25 mouse cellular contexts compared by ENCODE assay signal in the genomic region with DNA sequence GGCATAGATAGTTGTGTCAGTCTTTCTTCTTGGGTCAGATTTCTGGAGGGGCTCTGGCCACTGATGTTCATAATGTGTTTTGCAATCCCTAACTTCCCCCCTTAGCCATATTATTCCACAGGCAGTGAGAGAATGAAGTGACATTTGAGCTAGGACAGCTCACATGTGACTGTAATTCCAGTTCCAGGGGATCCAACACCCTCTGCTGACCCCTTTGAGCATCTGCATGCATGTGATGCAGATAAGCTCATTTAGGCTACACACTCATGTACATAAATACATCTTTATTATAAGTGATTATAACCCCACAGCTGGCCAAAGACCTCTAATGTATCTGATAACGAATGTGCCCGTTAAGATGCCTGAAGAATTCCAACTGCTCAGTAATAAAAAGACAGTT. TPM values are rescaled to one million over a fixed set of nuclear protein-coding genes. Genes with fewer than 3 reads are reported as not detected.
DNase-seq lines count a peak whose midpoint lies in the region; ATAC-seq and TF ChIP-seq lines count a peak whose summit lies in the region.
"Had no signal": no experiment of that assay in that cellular context is flagged by ENCODE, and none has a peak within 500 bp of the region (broad histone marks: within the 10 kb centered on the region; RNA-seq: fewer than 3 reads in every experiment).

No protein-coding gene starts in this region.

- peak; percentile 43; the same call in 1 of the 2 replicates for TF ChIP-seq EP300 in lung, postnatal 0 days (IDR thresholded peaks at IDR 0.05)

- no peak overlapping the region for H3K9ac ChIP-seq in hindbrain, postnatal 0 days (replicated peaks; ENCODE audit: low read length)
- no peak overlapping the region for H3K9ac ChIP-seq in hindbrain, embryonic 11.5 days (ENCODE audit: low read depth, low read length)
- no peak overlapping the region for H3K9ac ChIP-seq in lung, embryonic 15.5 days
- H3K9ac ChIP-seq in lung, postnatal 0 days (replicated peaks; ENCODE audit: low read depth), result no peak overlapping the region
- H3K9ac ChIP-seq: embryonic facial prominence, embryonic 12.5 days; forebrain, embryonic 13.5 days had no signal

- 0 out of 2 replicates have a peak, but pooled peaks cover 3% of the 10 kb centered on the region for H3K9me3 ChIP-seq in hindbrain, postnatal 0 days (ENCODE audit: low read length)
- no peaks in the 10 kb centered on the region for H3K9me3 ChIP-seq in hindbrain, embryonic 11.5 days (ENCODE audit: control insufficient read depth, low read length)
- H3K9me3 ChIP-seq in lung, embryonic 15.5 days, result no peaks in the 10 kb centered on the region
- H3K9me3 ChIP-seq in lung, postnatal 0 days (ENCODE audit: low read length), result no peaks in the 10 kb centered on the region
- H3K9me3 ChIP-seq: embryonic facial prominence, embryonic 10.5 days; embryonic facial prominence, embryonic 12.5 days; forebrain, embryonic 13.5 days had no signal

- DNase-seq in hindbrain, postnatal 0 days (ENCODE audit: low spot score), result no peak
- DNase-seq in hindbrain, embryonic 11.5 days (ENCODE audit: low spot score), result no peak
- DNase-seq in layer of hippocampus, adult 2 months (ENCODE audit: low spot score in 2 of 2), result no peak
- no peak for DNase-seq in layer of hippocampus, adult 9-11 months
- no peak for DNase-seq in lung, postnatal 4 days
- DNase-seq in lung, postnatal 0 days (ENCODE audit: low spot score), result peak; percentile 69
- no peak for DNase-seq in lung, postnatal 36 days
- DNase-seq: adrenal gland, adult 8-10 months; adrenal gland, postnatal 14 days; adrenal gland, postnatal 36 days; B cell, adult 2 months; cerebellum, adult 11-12 months; cerebellum, adult 2 months; cerebellum, adult 9-10 months; cerebellum, postnatal 10 days; cerebellum, postnatal 25 days had no signal

- ATAC-seq in hindbrain, postnatal 0 days, result no peak
- ATAC-seq in hindbrain, embryonic 11.5 days (ENCODE audit: low FRiP score), result no peak
- no peak for ATAC-seq in lung, embryonic 15.5 days (ENCODE audit: borderline replicate concordance, extremely low read depth, low FRiP score, low TSS enrichment)
- ATAC-seq in lung, postnatal 0 days, result no peak; the same call in 1 of the 2 replicates
- ATAC-seq: activated CD4-positive, CD25-positive, alpha-beta regulatory T cell, adult 4 months; CD4-positive, CD25-positive, alpha-beta regulatory T cell, adult 4 months; forebrain, embryonic 13.5 days; Patski had no signal

- no peak overlapping the region for H3K4me2 ChIP-seq in hindbrain, postnatal 0 days (ENCODE audit: low read depth, low read length)
- H3K4me2 ChIP-seq in hindbrain, embryonic 11.5 days (replicated peaks; ENCODE audit: low read depth, low read length), result no peak overlapping the region
- no peak overlapping the region for H3K4me2 ChIP-seq in lung, embryonic 15.5 days
- no peak overlapping the region for H3K4me2 ChIP-seq in lung, postnatal 0 days (replicated peaks; ENCODE audit: low read depth, low read length)
- H3K4me2 ChIP-seq: embryonic facial prominence, embryonic 12.5 days; forebrain, embryonic 13.5 days had no signal

- H3K27me3 ChIP-seq in hindbrain, postnatal 0 days (ENCODE audit: insufficient read depth, low read length), result no peaks in the 10 kb centered on the region
- no peaks in the 10 kb centered on the region for H3K27me3 ChIP-seq in hindbrain, embryonic 11.5 days (ENCODE audit: control insufficient read depth, insufficient read depth, low read length)
- no peaks in the 10 kb centered on the region for H3K27me3 ChIP-seq in lung, embryonic 15.5 days
- H3K27me3 ChIP-seq in lung, postnatal 0 days (replicated peaks; ENCODE audit: insufficient read depth, low read length), result no peaks in the 10 kb centered on the region
- H3K27me3 ChIP-seq: embryonic facial prominence, embryonic 12.5 days; forebrain, embryonic 13.5 days had no signal

- H3K27ac ChIP-seq in hindbrain, postnatal 0 days, result no peak overlapping the region
- H3K27ac ChIP-seq in hindbrain, embryonic 11.5 days (ENCODE audit: low read depth, low read length), result no peak overlapping the region
- no peak overlapping the region for H3K27ac ChIP-seq in layer of hippocampus, adult 2 months
- peak overlapping the region; percentile 34; the same call in 1 of the 2 replicates for H3K27ac ChIP-seq in lung, embryonic 15.5 days
- no peak overlapping the region for H3K27ac ChIP-seq in lung, postnatal 0 days (ENCODE audit: low read length)
- H3K27ac ChIP-seq: embryonic facial prominence, embryonic 10.5 days; embryonic facial prominence, embryonic 12.5 days; forebrain, embryonic 13.5 days had no signal

- TF ChIP-seq CTCF in hindbrain, postnatal 0 days (IDR thresholded peaks at IDR 0.05; ENCODE audit: low read depth), result 0 out of 2 replicates have a peak, but pooled peaks have one; percentile 6
- TF ChIP-seq CTCF in layer of hippocampus, adult 2 months (conservative IDR thresholded peaks at IDR 0.05), result 0 out of 2 replicates have a peak, but pooled peaks have one; percentile 19
- peak; percentile 50 for TF ChIP-seq CTCF in lung, postnatal 0 days (IDR thresholded peaks at IDR 0.05)

- H3K36me3 ChIP-seq in hindbrain, postnatal 0 days (ENCODE audit: insufficient read depth, low read length), result no peaks in the 10 kb centered on the region
- no peaks in the 10 kb centered on the region for H3K36me3 ChIP-seq in hindbrain, embryonic 11.5 days (ENCODE audit: control insufficient read depth, insufficient read depth, low read length)
- H3K36me3 ChIP-seq in lung, embryonic 15.5 days, result 0 out of 2 replicates have a peak, but pooled peaks cover 7% of the 10 kb centered on the region
- H3K36me3 ChIP-seq in lung, postnatal 0 days (ENCODE audit: insufficient read depth, low read length), result no peaks in the 10 kb centered on the region
- H3K36me3 ChIP-seq: embryonic facial prominence, embryonic 10.5 days; embryonic facial prominence, embryonic 12.5 days; G1E had no signal

- H3K4me3 ChIP-seq in hindbrain, postnatal 0 days (ENCODE audit: low read length), result no peak overlapping the region
- no peak overlapping the region for H3K4me3 ChIP-seq in hindbrain, embryonic 11.5 days (ENCODE audit: low read depth, low read length)
- no peak overlapping the region for H3K4me3 ChIP-seq in layer of hippocampus, adult 2 months
- H3K4me3 ChIP-seq in lung, embryonic 15.5 days, result no peak overlapping the region
- H3K4me3 ChIP-seq in lung, postnatal 0 days (ENCODE audit: low read depth, low read length), result no peak overlapping the region
- H3K4me3 ChIP-seq: embryonic facial prominence, embryonic 10.5 days; embryonic facial prominence, embryonic 12.5 days; forebrain, embryonic 13.5 days had no signal

- H3K4me1 ChIP-seq in hindbrain, postnatal 0 days (ENCODE audit: insufficient read depth, low read length), result peaks cover 4% of the 10 kb centered on the region; the same call in 1 of the 2 replicates
- H3K4me1 ChIP-seq in hindbrain, embryonic 11.5 days (replicated peaks; ENCODE audit: control insufficient read depth, insufficient read depth, low read length), result no peaks in the 10 kb centered on the region
- peaks cover 34% of the 10 kb centered on the region for H3K4me1 ChIP-seq in lung, embryonic 15.5 days
- 0 out of 2 replicates have a peak, but pooled peaks cover 2% of the 10 kb centered on the region for H3K4me1 ChIP-seq in lung, postnatal 0 days (ENCODE audit: insufficient read depth, low read depth, low read length)

- WGBS in hindbrain, postnatal 0 days, result 88% methylated on average over 2 of the region's 2 CpGs
- 93% methylated on average over 2 of the region's 2 CpGs for WGBS in hindbrain, embryonic 11.5 days
- WGBS in lung, embryonic 15.5 days, result 63% methylated on average over 2 of the region's 2 CpGs
- WGBS in lung, postnatal 0 days, result 62% methylated on average over 2 of the region's 2 CpGs

RNA-seq across cellular contexts. Expression of a gene that starts 33.7 kb away (rescaled TPM):
- 14.8 and 16.1 TPM in 2 replicates for total RNA-seq in hindbrain, postnatal 0 days (2014; rRNA removed)
- 3.6 and 3.9 TPM in 2 replicates for polyA plus RNA-seq in hindbrain, postnatal 0 days (2015; fragmentation: Nextera tagmentation; extraction: Ambion mirVana)
- 1.5 and 1.9 TPM in 2 replicates for polyA plus RNA-seq in hindbrain, embryonic 11.5 days (2014; fragmentation: Nextera tagmentation; extraction: Ambion mirVana)
- 10 to 100 TPM; 27.3 to 32.7 TPM for total RNA-seq in layer of hippocampus, adult 2 months (2021)
- polyA plus RNA-seq in lung, embryonic 15.5 days (2015; fragmentation: Nextera tagmentation; extraction: Ambion mirVana), result 10.0 and 13.2 TPM in 2 replicates
- 14.1 and 14.5 TPM in 2 replicates for polyA plus RNA-seq in lung, postnatal 0 days (2015; fragmentation: Nextera tagmentation; extraction: Ambion mirVana)
- total RNA-seq: CH12.LX had no signal
- polyA plus RNA-seq: G1E had no signal
